Mouse (Mus musculus) CH12.LX (cell line): Measurements from ENCODE around the gene Hrg. TPM values are rescaled to one million over a fixed set of nuclear protein-coding genes. Genes with fewer than 3 reads are reported as not detected.

Source experiments
- DNase-seq: peaks from one replicate; pipeline ENCODE4 v3.0.0-alpha.2; 2013; ENCODE audit errors: extremely low read depth
- H3K27ac ChIP-seq: 2 replicates; pipeline ENCODE4 v1.5.1; 2012; ENCODE audit warnings: low read depth, mild to moderate bottlenecking, control low read depth, moderate library complexity; ENCODE audit not compliant: insufficient read depth
- H3K27me3 ChIP-seq: replicated peaks from 2 replicates; pipeline ENCODE3; 2012; ENCODE audit warnings: inconsistent platforms
- H3K36me3 ChIP-seq, 2 experiments: replicated peaks in 1 of 2; 2 replicates each; pipeline versions ENCODE3 to v1.6.1; 2012; ENCODE audit warnings: inconsistent platforms in 1 of 2, low read length in 1 of 2, mild to moderate bottlenecking in 1 of 2, mixed read lengths in 1 of 2, moderate library complexity in 1 of 2; ENCODE audit not compliant: control insufficient read depth in 1 of 2, insufficient read depth in 1 of 2
- H3K4me1 ChIP-seq, 2 experiments: 2 replicates each; pipeline ENCODE4 v1.6.1; 2012; ENCODE audit warnings: inconsistent platforms in 1 of 2, moderate library complexity in 1 of 2; ENCODE audit not compliant: insufficient read depth in 2 of 2, control insufficient read depth in 1 of 2
- H3K4me2 ChIP-seq: 2 replicates; pipeline ENCODE4 v1.6.1; 2012; ENCODE audit warnings: low read depth, mild to moderate bottlenecking, control low read depth; ENCODE audit not compliant: poor library complexity, insufficient read depth, severe bottlenecking
- H3K4me3 ChIP-seq, 3 experiments: fragments of 150-350 bp in 1 of 3; sonication (generic) in 1 of 3; replicated peaks in 1 of 3; 2 replicates each; pipeline versions ENCODE3 to v1.5.1; 2011 to 2012; ENCODE audit warnings: low read depth in 2 of 3, low read length in 2 of 3, mild to moderate bottlenecking in 2 of 3, moderate library complexity in 2 of 3, control low read depth in 1 of 3, improper control_type of control experiment in 1 of 3, inconsistent platforms in 1 of 3, mixed read lengths in 1 of 3; ENCODE audit not compliant: poor library complexity in 1 of 3
- H3K79me2 ChIP-seq: replicated peaks from 2 replicates; pipeline ENCODE4 v1.6.1; 2012; ENCODE audit warnings: mild to moderate bottlenecking, moderate library complexity; ENCODE audit not compliant: control insufficient read depth, poor library complexity, insufficient read depth, severe bottlenecking; ENCODE audit errors: extremely low read depth
- H3K9ac ChIP-seq: 2 replicates; pipeline ENCODE4 v1.6.1; 2012; ENCODE audit warnings: low read depth, mild to moderate bottlenecking, control low read depth, moderate library complexity; ENCODE audit not compliant: insufficient read depth
- H3K9me3 ChIP-seq: replicated peaks from 2 replicates; pipeline ENCODE3; 2012; ENCODE audit warnings: low read length, inconsistent platforms, mixed read lengths
- BHLHE40 ChIP-seq: IDR thresholded peaks from 2 replicates; pipeline ENCODE4 v1.6.1; 2011; ENCODE audit warnings: mild to moderate bottlenecking, low read depth, low read length, improper control_type of control experiment
- CHD1 ChIP-seq: IDR thresholded peaks from 2 replicates; pipeline ENCODE4 v1.6.1; 2012; ENCODE audit warnings: low read depth, low read length, improper control_type of control experiment, inconsistent platforms
- E2F4 ChIP-seq: IDR thresholded peaks from 2 replicates; pipeline ENCODE4 v1.6.1; 2011; ENCODE audit warnings: low read depth, low read length, improper control_type of control experiment; ENCODE audit not compliant: insufficient replicate concordance
- HCFC1 ChIP-seq: IDR thresholded peaks from 2 replicates; pipeline ENCODE4 v1.6.1; 2012; ENCODE audit warnings: low read depth, mild to moderate bottlenecking, inconsistent platforms, low read length, improper control_type of control experiment
- IRF4 ChIP-seq: IDR thresholded peaks from 2 replicates; pipeline ENCODE4 v1.6.1; 2014; ENCODE audit warnings: low read depth, mild to moderate bottlenecking, inconsistent platforms, low read length, improper control_type of control experiment
- JUN ChIP-seq: IDR thresholded peaks from 2 replicates; pipeline ENCODE4 v1.6.1; 2011; ENCODE audit warnings: low read depth, mild to moderate bottlenecking, low read length, improper control_type of control experiment, moderate library complexity; ENCODE audit not compliant: insufficient read depth
- JUND ChIP-seq: conservative IDR thresholded peaks from 2 replicates; pipeline ENCODE4 v1.6.1; 2011; ENCODE audit warnings: low read depth, low read length, improper control_type of control experiment
- KAT2A ChIP-seq: IDR thresholded peaks from 2 replicates; pipeline ENCODE4 v1.6.1; 2012; ENCODE audit warnings: low read length, improper control_type of control experiment, inconsistent platforms; ENCODE audit not compliant: insufficient replicate concordance
- MAFK ChIP-seq: IDR thresholded peaks from 2 replicates; pipeline ENCODE4 v1.6.1; 2011; ENCODE audit warnings: low read length, improper control_type of control experiment; ENCODE audit not compliant: insufficient replicate concordance
- MAZ ChIP-seq: IDR thresholded peaks from 2 replicates; pipeline ENCODE4 v1.6.1; 2012; ENCODE audit warnings: low read depth, mild to moderate bottlenecking, inconsistent platforms, low read length, improper control_type of control experiment, moderate library complexity
- MYC ChIP-seq: IDR thresholded peaks from 2 replicates; pipeline ENCODE4 v1.6.1; 2011; ENCODE audit warnings: low read depth, mild to moderate bottlenecking, improper control_type of control experiment, low read length
- NELFE ChIP-seq: IDR thresholded peaks from 2 replicates; pipeline ENCODE4 v1.6.1; 2011; ENCODE audit warnings: low read depth, low read length, improper control_type of control experiment
- NRF1 ChIP-seq: IDR thresholded peaks from 2 replicates; pipeline ENCODE4 v1.6.1; 2014; ENCODE audit warnings: low read depth, mild to moderate bottlenecking, inconsistent platforms, low read length, improper control_type of control experiment, moderate library complexity
- PAX5 ChIP-seq: IDR thresholded peaks from 2 replicates; pipeline ENCODE4 v1.6.1; 2012; ENCODE audit warnings: low read length, inconsistent platforms, mixed read lengths
- POLR2A ChIP-seq: IDR thresholded peaks from 2 replicates; pipeline ENCODE4 v1.6.1; 2011; ENCODE audit warnings: low read depth, mild to moderate bottlenecking, improper control_type of control experiment, low read length
- SIN3A ChIP-seq: IDR thresholded peaks from 2 replicates; pipeline ENCODE4 v1.6.1; 2012; ENCODE audit warnings: low read length, improper control_type of control experiment, inconsistent platforms
- TBP ChIP-seq: conservative IDR thresholded peaks from 2 replicates; pipeline ENCODE4 v1.6.1; 2011; ENCODE audit warnings: low read depth, low read length, improper control_type of control experiment
- UBTF ChIP-seq: IDR thresholded peaks from 2 replicates; pipeline ENCODE4 v1.6.1; 2012; ENCODE audit warnings: low read depth, mild to moderate bottlenecking, inconsistent platforms, low read length, improper control_type of control experiment, moderate library complexity
- USF1 ChIP-seq: IDR thresholded peaks from 2 replicates; pipeline ENCODE4 v1.6.1; 2014; ENCODE audit warnings: low read depth, mild to moderate bottlenecking, inconsistent platforms, low read length, improper control_type of control experiment
- ZC3H11A ChIP-seq: IDR thresholded peaks from 2 replicates; pipeline ENCODE4 v1.6.1; 2012; ENCODE audit warnings: low read depth, mild to moderate bottlenecking, inconsistent platforms, low read length, improper control_type of control experiment
- ZKSCAN1 ChIP-seq: IDR thresholded peaks from 2 replicates; pipeline ENCODE4 v1.6.1; 2012; ENCODE audit warnings: low read depth, inconsistent platforms, low read length, improper control_type of control experiment, borderline replicate concordance
- ZMIZ1 ChIP-seq: IDR thresholded peaks from 2 replicates; pipeline ENCODE4 v1.6.1; 2012; ENCODE audit warnings: low read depth, mild to moderate bottlenecking, inconsistent platforms, low read length, improper control_type of control experiment
- ZNF384 ChIP-seq: IDR thresholded peaks from 2 replicates; pipeline ENCODE4 v1.6.1; 2012; ENCODE audit warnings: low read depth, low read length, improper control_type of control experiment, inconsistent platforms
- dilution Hi-C: fragments of 300-500 bp; cut with MboI; formaldehyde crosslinking; loops from 2 replicates; pipeline ENCODE4 v1.14.3; 2020; ENCODE audit warnings: low sequenced_read_pairs; ENCODE audit not compliant: extremely low pct_unique_long_range_greater_than_20kb, extremely low pct_ligation_motif_present
- in situ Hi-C: fragments of 300-500 bp; cut with MboI; formaldehyde crosslinking; loops from 3 replicates; pipeline ENCODE4 v1.14.3; 2019; ENCODE audit warnings: low sequenced_read_pairs, low pct_ligation_motif_present, low pct_unique_long_range_greater_than_20kb, mixed read lengths
- polyA plus RNA-seq: library from polyadenylated mRNA; unstranded; fragments of >175 nt; gene quantifications from 2 replicates; pipeline ENCODE4 v1.2.1, GENCODE M21; 2012; ENCODE audit warnings: low read depth; ENCODE audit not compliant: insufficient read length
- total RNA-seq, 2 experiments: library from RNA; depleted of rRNA; stranded (reverse); fragments of 300-350 nt in 1 of 2; fragments of >200 nt in 1 of 2; gene quantifications; 2 replicates each; pipeline ENCODE4 v1.2.3; 2012 to 2014

The Hrg gene
- total and polyA plus RNA-seq, 3 experiments, result not detected

DNA sequence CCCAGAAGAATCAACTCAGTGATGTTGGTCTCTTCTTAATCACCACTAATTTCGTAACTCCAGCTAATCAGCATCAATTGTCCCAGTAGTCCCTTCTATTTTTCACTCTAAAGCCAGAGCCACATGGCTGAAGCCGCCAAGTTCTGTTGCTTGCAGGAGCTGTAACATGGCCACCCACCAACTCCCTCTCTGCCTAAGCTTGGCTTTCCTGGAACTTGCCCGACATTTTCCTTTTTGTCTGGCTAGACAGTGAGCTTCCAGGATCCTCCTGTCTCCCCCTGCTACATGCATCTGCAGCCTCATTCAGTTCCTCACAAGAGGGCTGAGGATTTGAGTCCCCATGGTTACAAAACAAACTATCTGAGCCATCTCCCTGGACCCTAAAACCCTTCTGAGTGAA lies 38.9 kb upstream of the Hrg start:
- Histone ChIP-seq H3K4me2 (no peak overlapping the region), H3K79me2 (no peaks in the 10 kb centered on the region)
- no peak for DNase-seq
- TF ChIP-seq ZC3H11A (no peak), JUN (no peak), USF1 (no peak), SIN3A (no peak), JUND (no peak)
- TF ChIP-seq, all 38 proteins: peak for 0
- no peaks in the 10 kb centered on the region for H3K36me3 ChIP-seq
- no peak overlapping the region for H3K9ac ChIP-seq
- H3K4me3 ChIP-seq, result no peak overlapping the region
- no peaks in the 10 kb centered on the region for H3K27me3 ChIP-seq
- in situ Hi-C loops (no loop called here), dilution Hi-C loops (no loop called here)
- H3K4me1 ChIP-seq, result no peaks in the 10 kb centered on the region
- peaks cover 5% of the 10 kb centered on the region for H3K9me3 ChIP-seq
- no peak overlapping the region for H3K27ac ChIP-seq

DNA sequence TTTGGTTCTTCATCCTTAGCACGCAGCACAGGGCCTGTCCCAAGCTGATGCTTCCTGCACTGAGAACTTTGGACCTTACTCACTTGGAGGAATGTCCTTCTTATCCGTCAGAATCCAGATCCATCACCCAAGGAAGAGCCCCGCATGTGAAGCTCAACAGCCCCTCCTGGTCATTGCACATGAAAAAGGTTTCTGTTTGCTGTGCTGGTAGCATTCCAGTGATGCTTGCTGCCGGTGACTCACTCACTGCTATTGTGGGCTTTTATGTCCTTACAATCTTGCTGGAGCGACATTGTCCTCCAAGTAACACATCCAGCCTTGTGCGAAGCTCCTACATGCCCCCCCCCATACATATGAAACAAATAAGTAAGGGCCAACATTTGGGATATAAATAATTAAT lies 38.0 kb upstream of the Hrg start:
- in situ Hi-C loops, result no loop called here

DNA sequence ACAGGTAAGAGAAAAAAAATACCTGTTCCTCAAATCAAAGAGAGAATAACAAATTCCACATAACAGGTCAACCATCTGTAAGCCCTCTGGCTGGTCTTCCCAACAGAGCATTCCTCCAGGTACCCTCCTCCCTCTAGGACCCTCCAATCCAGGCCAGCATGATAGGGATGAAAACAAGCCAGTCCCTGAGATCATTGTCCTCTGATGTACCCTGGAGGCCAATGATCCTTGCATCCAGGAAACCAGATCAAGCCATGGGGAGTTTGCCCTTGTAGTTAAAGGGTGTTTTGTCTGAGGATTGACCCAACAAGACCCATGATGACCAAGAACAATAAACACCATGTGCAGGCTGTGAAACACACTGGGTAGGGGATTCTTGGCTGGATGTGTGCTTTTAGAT lies 36.6 kb upstream of the Hrg start:
- in situ Hi-C loops (no loop called here), dilution Hi-C loops (no loop called here)
- TF ChIP-seq USF1 (no peak), KAT2A (no peak), BHLHE40 (no peak), HCFC1 (no peak), MYC (no peak), NRF1 (no peak), ZKSCAN1 (no peak), MAFK (no peak), IRF4 (no peak), UBTF (no peak), NELFE (no peak), POLR2A (no peak), PAX5 (no peak), E2F4 (no peak)
- TF ChIP-seq, all 38 proteins: peak for 0

More for the DNA sequence above, 38.0 kb upstream of the Hrg start:
- no peaks in the 10 kb centered on the region for H3K36me3 ChIP-seq
- H3K4me2 ChIP-seq, result no peak overlapping the region
- no peaks in the 10 kb centered on the region for H3K4me1 ChIP-seq
- H3K9ac ChIP-seq, result no peak overlapping the region
- TF ChIP-seq ZMIZ1, result no peak
- no peak for TF ChIP-seq MYC
- no peak for TF ChIP-seq CHD1
- no peak for TF ChIP-seq PAX5
- no peak for TF ChIP-seq POLR2A
- TF ChIP-seq ZC3H11A, result no peak
- no peak for TF ChIP-seq MAFK
- TF ChIP-seq UBTF, result no peak
- TF ChIP-seq MAZ, result no peak
- TF ChIP-seq HCFC1, result no peak
- TF ChIP-seq JUND, result no peak
- TF ChIP-seq ZNF384, result no peak
- no peak for TF ChIP-seq TBP
- no peaks in the 10 kb centered on the region for H3K79me2 ChIP-seq
- no peak for DNase-seq
- no peaks in the 10 kb centered on the region for H3K27me3 ChIP-seq
- no peak overlapping the region for H3K27ac ChIP-seq
- H3K9me3 ChIP-seq, result peaks cover 5% of the 10 kb centered on the region
- dilution Hi-C loops, result no loop called here
- H3K4me3 ChIP-seq, result no peak overlapping the region

More for the DNA sequence above, 36.6 kb upstream of the Hrg start:
- H3K27me3 ChIP-seq, result no peaks in the 10 kb centered on the region
- no peaks in the 10 kb centered on the region for H3K79me2 ChIP-seq
- no peak overlapping the region for H3K27ac ChIP-seq
- no peak overlapping the region for H3K4me3 ChIP-seq
- H3K4me1 ChIP-seq, result peaks cover 0 to 6% of the 10 kb centered on the region in 2 experiments; a peak in 2 of 4 replicates
- H3K9ac ChIP-seq, result no peak overlapping the region
- H3K9me3 ChIP-seq, result peaks cover 5% of the 10 kb centered on the region
- H3K36me3 ChIP-seq, result no peaks in the 10 kb centered on the region
- DNase-seq, result no peak
- H3K4me2 ChIP-seq, result no peak overlapping the region
